Mouse (Mus musculus) cerebral cortex, adult 2 months (tissue): Measurements from ENCODE around the gene Akirin2.

Experiments used
- WGBS: fragments of 180-500 bp; shearing (Covaris S2); methylation state at CpG from one replicate; pipeline ENCODE4 v1.1.7; 2018; 5-methylcytosine and 5-hydroxymethylcytosine counted together

Gene Akirin2

GRCm38 (mm10) chr4:34584871-34585607 lies 34.3 kb downstream of the Akirin2 start:
- WGBS: 64% methylated on average over 7 of the region's 7 CpGs

GRCm38 (mm10) chr4:34603123-34603522 lies 52.4 kb downstream of the Akirin2 start:
- 77% methylated on average over 6 of the region's 6 CpGs for WGBS

- WGBS: 93% methylated on average over 10 of the region's 10 CpGs
Measured at GRCm38 (mm10) chr4:34606658-34607057, 55.9 kb downstream of the Akirin2 start.

GRCm38 (mm10) chr4:34613571-34614145 lies 62.9 kb downstream of the Akirin2 start:
- WGBS: 43% methylated on average over 6 of the region's 6 CpGs

GRCm38 (mm10) chr4:34614630-34615094 lies 63.9 kb downstream of the Akirin2 start, which contains the start of the genes Orc3 and Rars2:
Orc3 (minus strand) TSS chr4:34614944.
Rars2 (plus strand) TSS chr4:34614957.
- WGBS: under 1% methylated on average over 42 of the region's 42 CpGs

- under 1% methylated on average over 13 of the region's 13 CpGs for WGBS
Measured at GRCm38 (mm10) chr4:34615303-34615702, 64.6 kb downstream of the Akirin2 start.

- WGBS: 44% methylated on average over 8 of the region's 8 CpGs
Measured at GRCm38 (mm10) chr4:34616146-34616545, 65.4 kb downstream of the Akirin2 start.
